Mouse (Mus musculus) lung, postnatal 25 days (tissue): ENCODE data around the gene Myt1l.

Experiments used
- DNase-seq: peaks from one replicate; pipeline ENCODE4 v3.0.0; 2022; ENCODE audit warnings: low spot score

Gene Myt1l

GRCm38 (mm10) chr12:29657061-29657460, 128.9 kb downstream of the Myt1l start:
- DNase-seq: no peak

GRCm38 (mm10) chr12:29657870-29658269, 129.7 kb downstream of the Myt1l start:
- no peak for DNase-seq

GRCm38 (mm10) chr12:29671984-29672383, 143.8 kb downstream of the Myt1l start:
- no peak for DNase-seq

GRCm38 (mm10) chr12:29675594-29676362, 147.6 kb downstream of the Myt1l start:
- DNase-seq: peak; percentile 33

GRCm38 (mm10) chr12:29682384-29682783, 154.2 kb downstream of the Myt1l start:
- no peak for DNase-seq

- no peak for DNase-seq
Observed at GRCm38 (mm10) chr12:29682946-29683345, 154.8 kb downstream of the Myt1l start.

GRCm38 (mm10) chr12:29686241-29686640, 158.1 kb downstream of the Myt1l start:
- no peak for DNase-seq

GRCm38 (mm10) chr12:29691566-29691965, 163.4 kb downstream of the Myt1l start:
- no peak for DNase-seq

- DNase-seq: no peak
Observed at GRCm38 (mm10) chr12:29695194-29695593, 167.0 kb downstream of the Myt1l start.

GRCm38 (mm10) chr12:29697526-29698500, 169.6 kb downstream of the Myt1l start:
- peak; percentile 14 for DNase-seq

GRCm38 (mm10) chr12:29698541-29698940, 170.4 kb downstream of the Myt1l start:
- no peak for DNase-seq

GRCm38 (mm10) chr12:29698976-29699375, 170.8 kb downstream of the Myt1l start:
- DNase-seq: no peak

GRCm38 (mm10) chr12:29699386-29699785, 171.2 kb downstream of the Myt1l start:
- no peak for DNase-seq

- no peak for DNase-seq
Observed at GRCm38 (mm10) chr12:29700026-29700425, 171.8 kb downstream of the Myt1l start.

GRCm38 (mm10) chr12:29701076-29701475, 172.9 kb downstream of the Myt1l start:
- no peak for DNase-seq

GRCm38 (mm10) chr12:29701731-29702316, 173.6 kb downstream of the Myt1l start:
- no peak for DNase-seq

- peak; percentile 24 for DNase-seq
Observed at GRCm38 (mm10) chr12:29702626-29703025, 174.4 kb downstream of the Myt1l start.

- DNase-seq: no peak
Observed at GRCm38 (mm10) chr12:29703541-29703940, 175.4 kb downstream of the Myt1l start.

GRCm38 (mm10) chr12:29707094-29707493, 178.9 kb downstream of the Myt1l start:
- no peak for DNase-seq

GRCm38 (mm10) chr12:29708166-29708565, 180.0 kb downstream of the Myt1l start:
- no peak for DNase-seq

- DNase-seq: no peak
Observed at GRCm38 (mm10) chr12:29712795-29713721, 184.9 kb downstream of the Myt1l start.
